Mouse (Mus musculus) forebrain, postnatal 0 days (tissue): ENCODE measurements around the gene Hmbs. TPM values are rescaled to one million over a fixed set of nuclear protein-coding genes. Genes with fewer than 3 reads are reported as not detected.
"Not testable (repeated sequence)": the region's sequence is repeated elsewhere in the genome, so short reads cannot be mapped to it uniquely, and the experiment has no call there.

Source experiments
- ATAC-seq: fragments of 200-750 bp; cut with Nextera tagmentation; 2 replicates; pipeline ENCODE4 v1.8.0; 2017; ENCODE audit warnings: mild to moderate bottlenecking, moderate library complexity
- DNase-seq: peaks from one replicate; pipeline ENCODE4 v3.0.0-alpha.2; 2015
- H3K27ac ChIP-seq: fragments of 300-500 bp; sonication (generic); 2 replicates; pipeline ENCODE4 v1.5.1; 2014; ENCODE audit warnings: low read depth, mild to moderate bottlenecking, antibody characterized with exemption, low read length, moderate library complexity, mixed read lengths
- H3K27me3 ChIP-seq: fragments of 300-500 bp; sonication (generic); 2 replicates; pipeline ENCODE4 v1.6.1; 2014; ENCODE audit warnings: mild to moderate bottlenecking, low read length, mixed read lengths; ENCODE audit not compliant: insufficient read depth
- H3K36me3 ChIP-seq: fragments of 300-500 bp; sonication (generic); 2 replicates; pipeline ENCODE4 v1.6.1; 2014; ENCODE audit warnings: mild to moderate bottlenecking, moderate library complexity; ENCODE audit not compliant: insufficient read depth
- H3K4me1 ChIP-seq: fragments of 300-500 bp; sonication (generic); 2 replicates; pipeline ENCODE4 v1.6.1; 2014; ENCODE audit warnings: antibody characterized with exemption; ENCODE audit not compliant: insufficient read depth
- H3K4me2 ChIP-seq: fragments of 300-500 bp; sonication (generic); 2 replicates; pipeline ENCODE4 v1.6.1; 2014; ENCODE audit warnings: low read depth, mild to moderate bottlenecking, moderate library complexity
- H3K4me3 ChIP-seq: fragments of 300-500 bp; sonication (generic); 2 replicates; pipeline ENCODE4 v1.5.1; 2014; ENCODE audit warnings: low read depth, low read length, mixed read lengths
- H3K9ac ChIP-seq: fragments of 300-500 bp; sonication (generic); 2 replicates; pipeline ENCODE4 v1.6.1; 2014; ENCODE audit warnings: mild to moderate bottlenecking
- H3K9me3 ChIP-seq: fragments of 300-500 bp; sonication (generic); 2 replicates; pipeline ENCODE4 v1.6.1; 2016; ENCODE audit warnings: low read length
- CTCF ChIP-seq: sonication (generic); IDR thresholded peaks from 2 replicates; pipeline ENCODE4 v1.5.1; 2016; ENCODE audit warnings: antibody characterized with exemption, control low read depth, low read depth
- WGBS: fragments of 180-500 bp; shearing (Covaris S2); extraction: QIAGEN DNeasy Blood & Tissue Kit; methylation state at CpG from one replicate; pipeline ENCODE4 v1.1.7; 2014; 5-methylcytosine and 5-hydroxymethylcytosine counted together
- polyA plus RNA-seq: library from polyadenylated mRNA; unstranded; fragments of >200 nt; fragmentation: Nextera tagmentation; extraction: Ambion mirVana; gene quantifications from 2 replicates; pipeline ENCODE4 v1.2.1, GENCODE M21; 2015
- total RNA-seq: library from RNA; depleted of rRNA; stranded (reverse); fragments of >200 nt; gene quantifications from 2 replicates; pipeline ENCODE4 v1.2.3, GENCODE M21; 2014

Gene Hmbs
- total and polyA plus RNA-seq, 2 experiments from 2014 or later = 38.1 to 53.3 TPM

- H3K4me3 ChIP-seq = no peak overlapping the region
- H3K27me3 ChIP-seq = no peaks in the 10 kb centered on the region
- TF ChIP-seq CTCF = no peak
- H3K4me2 ChIP-seq = no peak overlapping the region
- H3K9ac ChIP-seq = no peak overlapping the region
- peaks cover 4% of the 10 kb centered on the region; the same call in 1 of the 2 replicates for H3K36me3 ChIP-seq
- ATAC-seq (no peak), DNase-seq (no peak)
- H3K4me1 ChIP-seq = peaks cover 13% of the 10 kb centered on the region; the same call in 1 of the 2 replicates
- H3K27ac ChIP-seq = no peak overlapping the region
- no peaks in the 10 kb centered on the region for H3K9me3 ChIP-seq
- WGBS = 83% methylated on average over 6 of the region's 6 CpGs
Measured at GRCm38 (mm10) chr9:44324147-44324546, 19.9 kb downstream of the Hmbs start.

- not testable (repeated sequence) for H3K27ac ChIP-seq, H3K4me3 ChIP-seq, H3K27me3 ChIP-seq, H3K9ac ChIP-seq, H3K36me3 ChIP-seq, ATAC-seq, DNase-seq, H3K4me2 ChIP-seq, H3K9me3 ChIP-seq
- peaks cover 17% of the 10 kb centered on the region for H3K4me1 ChIP-seq
- 70% methylated on average over 4 of the region's 4 CpGs for WGBS
Measured at GRCm38 (mm10) chr9:44323656-44324055, 20.4 kb downstream of the Hmbs start.

GRCm38 (mm10) chr9:44320799-44321133 is 23.3 kb downstream of the Hmbs start:
- whole genome bisulfite sequencing = 13% methylated on average over 6 of the region's 6 CpGs
- Histone ChIP-seq H3K27me3 (no peaks in the 10 kb centered on the region), H3K27ac (peak overlapping the region; percentile 87), H3K9ac (peak overlapping the region; percentile 87), H3K4me2 (peak overlapping the region; percentile 71), H3K4me3 (peak overlapping the region; percentile 91), H3K36me3 (peaks cover 5% of the 10 kb centered on the region), H3K9me3 (no peaks in the 10 kb centered on the region), H3K4me1 (peaks cover 22% of the 10 kb centered on the region)
- no peak for DNase-seq
- no peak for TF ChIP-seq CTCF
- ATAC-seq = peak; percentile 70

GRCm38 (mm10) chr9:44319887-44320798 is 23.9 kb downstream of the Hmbs start, which contains the start of gene C2cd2l:
C2cd2l (minus strand) TSS chr9:44320285.
- peak; percentile 100 for ATAC-seq
- Histone ChIP-seq H3K27me3 (no peaks in the 10 kb centered on the region), H3K9ac (peak within 1 kb of the TSS; percentile 87), H3K36me3 (peaks cover 11% of the 10 kb centered on the region), H3K4me3 (peak within 1 kb of the TSS; percentile 91), H3K4me1 (peaks cover 19% of the 10 kb centered on the region), H3K4me2 (peak within 1 kb of the TSS; percentile 71), H3K9me3 (no peaks in the 10 kb centered on the region), H3K27ac (peak within 1 kb of the TSS; percentile 87)
- peak; percentile 98 for DNase-seq
- WGBS = under 1% methylated on average over 66 of the region's 67 CpGs
- no peak for TF ChIP-seq CTCF

GRCm38 (mm10) chr9:44319105-44319886 is 24.7 kb downstream of the Hmbs start:
- peak; percentile 5; the same call in 1 of the 2 replicates for ATAC-seq

GRCm38 (mm10) chr9:44318826-44319095 is 25.3 kb downstream of the Hmbs start:
- ATAC-seq (no peak), DNase-seq (no peak)
- Histone ChIP-seq H3K36me3 (peaks cover 25% of the 10 kb centered on the region), H3K27me3 (no peaks in the 10 kb centered on the region), H3K4me1 (peaks cover 19% of the 10 kb centered on the region), H3K4me3 (peak overlapping the region; percentile 91), H3K27ac (no peak overlapping the region), H3K9ac (peak overlapping the region; percentile 87), H3K9me3 (no peaks in the 10 kb centered on the region), H3K4me2 (peak overlapping the region; percentile 71)
- 30% methylated on average over 3 of the region's 3 CpGs for WGBS
- TF ChIP-seq CTCF = no peak

More at GRCm38 (mm10) chr9:44319105-44319886, 24.7 kb downstream of the Hmbs start:
- Histone ChIP-seq H3K27ac (peak overlapping the region; percentile 78), H3K4me1 (peaks cover 19% of the 10 kb centered on the region), H3K4me3 (peak overlapping the region; percentile 91), H3K9ac (peak overlapping the region; percentile 87), H3K27me3 (no peaks in the 10 kb centered on the region), H3K9me3 (no peaks in the 10 kb centered on the region), H3K4me2 (peak overlapping the region; percentile 71), H3K36me3 (peaks cover 19% of the 10 kb centered on the region)
- peak; percentile 27 for DNase-seq
- TF ChIP-seq CTCF = no peak
- 2% methylated on average over 37 of the region's 37 CpGs for WGBS
